Mouse (Mus musculus): ENCODE data around the gene Rccd1.

DNA sequence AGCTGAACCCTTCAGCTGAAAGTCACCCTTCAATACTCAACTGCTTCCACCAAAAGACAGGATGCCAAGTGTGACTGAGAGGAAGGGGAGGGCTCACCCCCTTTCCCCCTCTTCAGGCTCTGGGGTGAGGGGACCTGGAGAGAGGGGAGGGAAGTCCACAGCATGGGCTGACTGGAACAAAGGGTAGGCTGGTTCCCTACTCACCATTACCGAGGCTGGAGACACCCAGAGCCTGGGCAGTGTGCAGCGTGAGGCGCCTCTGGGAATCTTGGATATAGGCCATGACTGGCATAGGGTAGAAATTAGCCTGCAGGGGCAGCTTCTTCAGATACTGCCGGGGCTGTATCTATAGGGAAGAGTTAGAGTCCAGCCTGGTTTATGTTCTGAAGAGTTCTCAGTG lies 33.8 kb upstream of the Rccd1 start:
- TF ChIP-seq CTCF (IDR thresholded peaks at IDR 0.05; ENCODE audit: borderline replicate concordance, insufficient read depth, low read depth, low read length) (no peak), POLR2A (IDR thresholded peaks at IDR 0.05; ENCODE audit: borderline replicate concordance, insufficient read depth, low read length) (no peak)

Measured in cerebellum, adult 2 months (tissue).